In the genomic region with DNA sequence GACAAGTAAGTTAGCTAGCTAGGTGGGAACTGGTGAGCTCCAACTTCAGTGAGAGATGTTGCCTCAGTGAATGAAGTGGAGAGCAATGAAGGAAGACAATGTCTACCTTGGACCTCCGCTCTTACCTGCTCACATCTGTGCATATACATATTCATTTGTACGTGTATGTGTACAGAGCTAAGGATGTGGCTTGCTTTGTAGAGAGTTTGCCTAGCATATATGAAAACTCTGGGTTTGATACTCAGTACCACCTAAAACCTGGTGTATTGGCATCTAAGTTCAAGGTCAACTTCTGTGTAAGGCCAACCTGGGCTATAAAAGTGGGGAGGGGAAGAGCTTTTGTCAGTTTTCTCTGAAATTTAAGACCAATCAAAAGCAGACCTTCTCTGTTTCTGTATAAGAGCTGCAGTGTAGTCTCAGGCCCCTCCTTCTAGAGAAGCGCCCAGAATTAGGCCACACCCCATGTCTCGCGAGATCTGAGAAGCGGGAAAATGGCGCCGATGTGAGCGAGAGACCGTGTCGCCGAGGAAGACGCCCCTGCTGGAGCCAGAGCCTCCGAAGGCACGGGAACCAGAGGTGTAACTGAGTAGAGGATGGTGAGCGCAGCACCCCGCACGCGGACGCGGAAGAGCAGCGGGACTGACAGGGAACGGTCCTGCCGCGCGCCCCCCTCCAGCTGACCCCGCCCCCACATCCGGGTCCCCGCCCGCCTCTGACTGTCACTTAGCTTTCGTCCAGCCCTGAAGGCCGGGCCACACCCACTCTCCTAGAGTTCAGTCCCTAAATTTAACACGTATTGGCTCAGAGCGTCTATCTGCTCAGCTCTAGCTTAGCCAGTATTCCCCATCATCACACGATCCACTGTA, we compare ENCODE assay signal across 8 mouse cellular contexts. TPM values are rescaled to one million over a fixed set of nuclear protein-coding genes. Genes with fewer than 3 reads are reported as not detected.
A peak's percentile ranks its signal among the peaks of the same experiment; 100 is the strongest.
DNase-seq lines count a peak whose midpoint lies in the region; ATAC-seq lines count a peak whose summit lies in the region.

TSS of gene Zfp414 (plus strand) at position 470 of the 866 bp plus-strand sequence.

- peak within 1 kb of the TSS; percentile 89 for H3K4me2 ChIP-seq in forebrain, embryonic 11.5 days (ENCODE audit: low read depth, low read length, severe bottlenecking)
- H3K4me2 ChIP-seq in heart, embryonic 16.5 days (ENCODE audit: low read depth, low read length) = peak within 1 kb of the TSS; percentile 81
- peak within 1 kb of the TSS; percentile 93 for H3K4me2 ChIP-seq in liver, embryonic 15.5 days
- H3K4me2 ChIP-seq in neural tube, embryonic 12.5 days (replicated peaks) = peak within 1 kb of the TSS; percentile 75

- 4% methylated on average over 32 of the region's 35 CpGs for WGBS in forebrain, embryonic 11.5 days
- WGBS in heart, embryonic 16.5 days = 3% methylated on average over 34 of the region's 35 CpGs
- WGBS in liver, embryonic 15.5 days (ENCODE audit: insufficient replicate concordance) = 2% methylated on average over 35 of the region's 35 CpGs
- WGBS in neural tube, embryonic 12.5 days = 3% methylated on average over 35 of the region's 35 CpGs

- peak within 1 kb of the TSS; percentile 87 for H3K9ac ChIP-seq in forebrain, embryonic 11.5 days (ENCODE audit: low read length)
- H3K9ac ChIP-seq in heart, embryonic 16.5 days (ENCODE audit: low read length) = peak within 1 kb of the TSS; percentile 85
- H3K9ac ChIP-seq in liver, embryonic 15.5 days = peak within 1 kb of the TSS; percentile 78
- H3K9ac ChIP-seq in neural tube, embryonic 12.5 days = peak within 1 kb of the TSS; percentile 83

- H3K4me1 ChIP-seq in forebrain, embryonic 11.5 days (replicated peaks; ENCODE audit: control insufficient read depth, insufficient read depth, low read length) = peaks cover 2% of the 10 kb centered on the region; the same call in 1 of the 2 replicates
- H3K4me1 ChIP-seq in heart, embryonic 16.5 days (ENCODE audit: control insufficient read depth, insufficient read depth, low read length) = peaks cover 14% of the 10 kb centered on the region
- peaks cover 30% of the 10 kb centered on the region for H3K4me1 ChIP-seq in liver, embryonic 15.5 days (replicated peaks)
- peaks cover 14% of the 10 kb centered on the region for H3K4me1 ChIP-seq in neural tube, embryonic 12.5 days

- no peaks in the 10 kb centered on the region for H3K36me3 ChIP-seq in forebrain, embryonic 11.5 days (ENCODE audit: control insufficient read depth, insufficient read depth, low read length)
- peaks cover 14% of the 10 kb centered on the region; the same call in 1 of the 2 replicates for H3K36me3 ChIP-seq in heart, embryonic 16.5 days (ENCODE audit: control insufficient read depth, insufficient read depth)
- peaks cover 28% of the 10 kb centered on the region for H3K36me3 ChIP-seq in liver, embryonic 15.5 days (replicated peaks)
- H3K36me3 ChIP-seq in neural tube, embryonic 12.5 days = peaks cover 20% of the 10 kb centered on the region

- H3K4me3 ChIP-seq in forebrain, embryonic 11.5 days (ENCODE audit: low read depth, low read length) = peak within 1 kb of the TSS; percentile 66
- H3K4me3 ChIP-seq in heart, embryonic 16.5 days (ENCODE audit: low read length) = peak within 1 kb of the TSS; percentile 71
- H3K4me3 ChIP-seq in liver, embryonic 15.5 days (replicated peaks) = peak within 1 kb of the TSS; percentile 80
- H3K4me3 ChIP-seq in neural tube, embryonic 12.5 days = peak within 1 kb of the TSS; percentile 60

- peak; percentile 94 for ATAC-seq in forebrain, embryonic 11.5 days (replicated peaks; ENCODE audit: low FRiP score)
- ATAC-seq in heart, embryonic 16.5 days (replicated peaks; ENCODE audit: extremely low read depth, insufficient read depth, low FRiP score) = peak; percentile 98
- peak; percentile 98 for ATAC-seq in liver, embryonic 15.5 days (ENCODE audit: insufficient read depth)
- ATAC-seq in neural tube, embryonic 12.5 days (ENCODE audit: low FRiP score, low read depth) = peak; percentile 96

- H3K27ac ChIP-seq in forebrain, embryonic 11.5 days (ENCODE audit: low read depth, low read length) = peak within 1 kb of the TSS; percentile 94
- peak within 1 kb of the TSS; percentile 97 for H3K27ac ChIP-seq in heart, embryonic 16.5 days (ENCODE audit: low read length)
- H3K27ac ChIP-seq in liver, embryonic 15.5 days (replicated peaks) = peak within 1 kb of the TSS; percentile 98
- peak within 1 kb of the TSS; percentile 88 for H3K27ac ChIP-seq in neural tube, embryonic 12.5 days

- H3K27me3 ChIP-seq in forebrain, embryonic 11.5 days (ENCODE audit: control insufficient read depth, insufficient read depth, low read length) = no peaks in the 10 kb centered on the region
- H3K27me3 ChIP-seq in heart, embryonic 16.5 days (ENCODE audit: control insufficient read depth, insufficient read depth, low read length) = no peaks in the 10 kb centered on the region
- H3K27me3 ChIP-seq in liver, embryonic 15.5 days = no peaks in the 10 kb centered on the region
- no peaks in the 10 kb centered on the region for H3K27me3 ChIP-seq in neural tube, embryonic 12.5 days (replicated peaks)

- peak; percentile 86 to 93 for DNase-seq in CD8-positive naive resting alpha-beta T cell, adult 2 months (ENCODE audit: low read depth in 2 of 2, low spot score in 2 of 2)
- peak; percentile 97 for DNase-seq in c-Kit-positive CD71-negative TER-119-negative erythroid progenitor cells, embryonic 14.5 days (ENCODE audit: low read depth)
- peak; percentile 93 for DNase-seq in forebrain, embryonic 11.5 days (ENCODE audit: low spot score)
- peak; percentile 93 to 95 for DNase-seq in kidney, postnatal 36 days
- peak; percentile 89 for DNase-seq in telencephalon, adult 2 months (ENCODE audit: low read depth, low spot score)

- no peaks in the 10 kb centered on the region for H3K9me3 ChIP-seq in forebrain, embryonic 11.5 days (ENCODE audit: control insufficient read depth, low read length)
- H3K9me3 ChIP-seq in heart, embryonic 16.5 days (replicated peaks; ENCODE audit: control insufficient read depth, low read length) = no peaks in the 10 kb centered on the region
- no peaks in the 10 kb centered on the region for H3K9me3 ChIP-seq in liver, embryonic 15.5 days (replicated peaks)
- no peaks in the 10 kb centered on the region for H3K9me3 ChIP-seq in neural tube, embryonic 12.5 days

RNA-seq across cellular contexts. Expression of gene Zfp414, which starts in this region (rescaled TPM):
- polyA plus RNA-seq in forebrain, embryonic 11.5 days (2014; fragmentation: Nextera tagmentation; extraction: Ambion mirVana) = 71.8 and 85.4 TPM in 2 replicates
- 25.8 and 28.7 TPM in 2 replicates for polyA plus RNA-seq in heart, embryonic 16.5 days (2015; fragmentation: Nextera tagmentation; extraction: Ambion mirVana)
- 16.9 and 18.2 TPM in 2 replicates for polyA plus RNA-seq in liver, embryonic 15.5 days (2015; fragmentation: Nextera tagmentation; extraction: Ambion mirVana)
- 43.8 and 50.5 TPM in 2 replicates for polyA plus RNA-seq in neural tube, embryonic 12.5 days (2016; fragmentation: Nextera tagmentation; extraction: Ambion mirVana)

Comparison
In these comparisons a context has a peak if more than half of its experiments do, and no peak if none do; other contexts are left out.
1. Peak in every context shown above with its lines: DNase-seq, ATAC-seq, H3K4me3 ChIP-seq and H3K27ac ChIP-seq.